Mouse (Mus musculus): Measurements from ENCODE around the gene Nynrin. TPM values are rescaled to one million over a fixed set of nuclear protein-coding genes. Genes with fewer than 3 reads are reported as not detected.
A peak's percentile ranks its signal among the peaks of the same experiment; 100 is the strongest.

The Nynrin gene
- total RNA-seq, 4 experiments from 2014 or later = 4.4 to 11.5 (median 6.2) TPM

- DNase-seq (ENCODE audit: low spot score) = no peak
These were observed 23.9 kb downstream of the Nynrin start for GRCm38 (mm10) chr14:55877469-55878315.

GRCm38 (mm10) chr14:55878316-55878940, 24.6 kb downstream of the Nynrin start:
- DNase-seq (ENCODE audit: low spot score) = no peak

- peak; percentile 55 for DNase-seq (ENCODE audit: low spot score)
These were observed 25.8 kb downstream of the Nynrin start for GRCm38 (mm10) chr14:55879623-55880022.

- DNase-seq (ENCODE audit: low spot score) = no peak
These were observed 27.2 kb downstream of the Nynrin start for GRCm38 (mm10) chr14:55880982-55881381.

GRCm38 (mm10) chr14:55882171-55882641, 28.4 kb downstream of the Nynrin start:
- no peak for DNase-seq (ENCODE audit: low spot score)

- no peak for DNase-seq (ENCODE audit: low spot score)
These were observed 29.4 kb downstream of the Nynrin start for GRCm38 (mm10) chr14:55883149-55883661.

- no peak for DNase-seq (ENCODE audit: low spot score)
These were observed 29.9 kb downstream of the Nynrin start for GRCm38 (mm10) chr14:55883663-55884062.

- peak; percentile 49 for DNase-seq (ENCODE audit: low spot score)
These were observed 30.4 kb downstream of the Nynrin start, which contains the start of gene Cbln3 for GRCm38 (mm10) chr14:55884166-55884565. Cbln3 (minus strand) TSS chr14:55884392.

GRCm38 (mm10) chr14:55884713-55885113, 30.9 kb downstream of the Nynrin start, which contains the start of gene Khnyn:
Khnyn (plus strand) TSS chr14:55884947.
- peak; percentile 91 for DNase-seq (ENCODE audit: low spot score)

- DNase-seq (ENCODE audit: low spot score) = peak; percentile 35
These were observed 31.4 kb downstream of the Nynrin start for GRCm38 (mm10) chr14:55885114-55885790.

- peak; percentile 74 for DNase-seq (ENCODE audit: low spot score)
These were observed 32.0 kb downstream of the Nynrin start for GRCm38 (mm10) chr14:55885791-55886271.

- DNase-seq (ENCODE audit: low spot score) = no peak
These were observed 33.0 kb downstream of the Nynrin start for GRCm38 (mm10) chr14:55886571-55887382.

GRCm38 (mm10) chr14:55897671-55898070, 43.9 kb downstream of the Nynrin start:
- no peak for DNase-seq (ENCODE audit: low spot score)

GRCm38 (mm10) chr14:55898947-55899346, 45.1 kb downstream of the Nynrin start:
- DNase-seq (ENCODE audit: low spot score) = no peak

- DNase-seq (ENCODE audit: low spot score) = peak; percentile 74
These were observed 46.0 kb downstream of the Nynrin start, which contains the start of gene Sdr39u1 for GRCm38 (mm10) chr14:55899701-55900413. Sdr39u1 (minus strand) TSS chr14:55900293.

- DNase-seq (ENCODE audit: low spot score) = no peak
These were observed 46.6 kb downstream of the Nynrin start for GRCm38 (mm10) chr14:55900414-55900755.

- DNase-seq (ENCODE audit: low spot score) = no peak
These were observed 51.7 kb downstream of the Nynrin start for GRCm38 (mm10) chr14:55905518-55905917.

- DNase-seq (ENCODE audit: low spot score) = no peak
These were observed 59.6 kb downstream of the Nynrin start for GRCm38 (mm10) chr14:55913406-55913805.

- DNase-seq (ENCODE audit: low spot score) = peak; percentile 83
These were observed 64.7 kb downstream of the Nynrin start for GRCm38 (mm10) chr14:55918240-55919082.
